Mouse (Mus musculus) c-Kit-positive CD71-positive TER-119-positive erythroid progenitor cells, embryonic 14.5 days (primary cell): ENCODE measurements around the gene Sp1.

Source experiments
- DNase-seq: peaks from one replicate; pipeline ENCODE4 v3.0.0-alpha.2; 2013; ENCODE audit warnings: low spot score

Sp1 gene

DNA sequence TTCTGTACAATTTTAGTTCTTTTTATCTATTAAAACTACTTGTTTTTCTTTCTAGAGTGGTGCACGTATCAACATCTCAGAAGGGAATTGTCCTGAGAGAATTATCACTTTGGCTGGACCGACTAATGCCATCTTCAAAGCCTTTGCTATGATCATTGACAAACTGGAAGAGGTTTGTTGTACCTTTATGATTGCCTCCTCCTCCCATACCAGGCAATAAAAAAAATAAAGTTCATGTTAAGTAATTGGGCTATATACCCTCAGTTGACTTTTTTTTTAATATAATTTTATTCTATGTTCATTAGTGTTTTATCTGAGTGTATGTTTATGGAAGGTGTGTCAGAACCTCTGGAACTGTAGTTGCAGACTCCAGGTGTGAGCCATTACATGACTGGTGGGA, 68.6 kb downstream of the Sp1 start:
- no peak for DNase-seq

DNA sequence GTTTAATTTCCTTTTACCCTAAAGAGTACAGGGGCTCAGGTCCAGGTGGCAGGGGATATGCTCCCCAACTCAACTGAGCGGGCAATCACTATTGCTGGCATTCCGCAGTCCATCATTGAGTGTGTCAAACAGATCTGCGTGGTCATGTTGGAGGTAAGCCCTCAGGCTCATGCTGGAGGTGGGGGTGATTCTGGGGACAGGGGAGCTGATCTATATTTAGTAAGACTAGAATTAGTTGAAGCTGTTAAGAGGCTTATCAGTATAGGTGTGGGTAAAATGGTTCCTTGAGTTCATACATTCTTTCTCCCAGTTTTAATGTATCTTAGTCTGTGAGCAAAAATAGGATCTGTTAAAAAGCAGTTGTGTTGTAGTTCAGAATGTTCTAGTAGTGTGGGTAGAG, 77.2 kb downstream of the Sp1 start:
- DNase-seq = no peak

DNA sequence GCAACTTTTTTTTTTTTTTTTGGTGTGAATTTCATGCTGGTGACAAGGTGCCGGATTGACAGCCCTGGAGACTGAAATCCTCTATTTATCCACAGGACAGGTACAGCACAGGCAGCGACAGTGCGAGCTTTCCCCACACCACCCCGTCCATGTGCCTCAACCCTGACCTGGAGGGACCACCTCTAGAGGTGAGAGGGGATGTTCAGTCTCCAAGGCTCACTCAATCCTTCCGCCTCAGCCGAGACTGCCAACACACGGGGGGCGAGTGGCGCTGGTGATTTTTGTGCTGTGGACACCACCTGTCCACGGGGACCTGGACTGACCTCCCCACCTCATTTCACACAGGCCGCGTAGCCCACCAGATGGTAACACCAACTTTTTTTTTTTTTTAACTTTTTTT, 79.9 kb downstream of the Sp1 start:
- no peak for DNase-seq
